Mouse (Mus musculus) bone marrow, adult 2 months (tissue): ENCODE results near the gene Mrpl43.

Experiments used
- CTCF ChIP-seq: fragments of 200-500 bp; IDR thresholded peaks from 2 replicates; pipeline ENCODE4 v1.5.1; 2011; ENCODE audit warnings: low read length, control low read depth; ENCODE audit not compliant: control insufficient read depth, insufficient read depth
- POLR2A ChIP-seq: fragments of 200-500 bp; IDR thresholded peaks from 2 replicates; pipeline ENCODE4 v1.6.1; 2011; ENCODE audit warnings: low read depth, mild to moderate bottlenecking, control low read depth, low read length, borderline replicate concordance; ENCODE audit not compliant: control insufficient read depth

DNA sequence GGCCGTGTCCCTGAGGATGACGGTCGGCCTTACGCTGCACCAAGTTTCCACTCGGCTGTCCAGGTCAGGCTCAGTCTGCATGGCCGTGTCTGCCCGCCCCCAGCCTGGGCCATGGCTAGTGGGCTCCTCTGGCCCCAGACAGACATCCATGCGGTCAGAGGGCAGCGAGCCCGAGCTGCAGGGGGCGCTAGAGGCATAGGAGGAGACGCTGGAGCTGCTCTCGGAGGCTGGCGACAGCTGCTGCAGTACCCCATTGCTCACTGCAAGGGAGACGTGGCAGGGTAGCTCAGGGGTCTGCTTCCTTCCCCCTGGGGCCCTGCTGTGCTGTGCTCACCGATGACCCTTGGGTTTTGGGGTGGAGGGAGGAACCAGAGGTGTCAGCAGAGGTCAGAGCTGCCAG is 30.6 kb upstream of the Mrpl43 start:
- no peak for TF ChIP-seq POLR2A
- peak; percentile 63 for TF ChIP-seq CTCF
